Mouse (Mus musculus) A20 (cell line): ENCODE measurements around the gene Ctsd.
A peak's percentile ranks its signal among the peaks of the same experiment; 100 is the strongest.

Source experiments
- DNase-seq: peaks from one replicate; pipeline ENCODE4 v3.0.0-alpha.2; 2011; ENCODE audit warnings: low read depth, low spot score

Gene Ctsd

GRCm38 (mm10) chr7:142374413-142375015 lies 13.3 kb downstream of the Ctsd start:
- no peak for DNase-seq

GRCm38 (mm10) chr7:142373641-142374412 lies 14.0 kb downstream of the Ctsd start, which contains the start of gene Ifitm10:
Ifitm10 (minus strand) TSS chr7:142373753.
- DNase-seq = no peak

GRCm38 (mm10) chr7:142373039-142373438 lies 14.8 kb downstream of the Ctsd start:
- no peak for DNase-seq

DNA sequence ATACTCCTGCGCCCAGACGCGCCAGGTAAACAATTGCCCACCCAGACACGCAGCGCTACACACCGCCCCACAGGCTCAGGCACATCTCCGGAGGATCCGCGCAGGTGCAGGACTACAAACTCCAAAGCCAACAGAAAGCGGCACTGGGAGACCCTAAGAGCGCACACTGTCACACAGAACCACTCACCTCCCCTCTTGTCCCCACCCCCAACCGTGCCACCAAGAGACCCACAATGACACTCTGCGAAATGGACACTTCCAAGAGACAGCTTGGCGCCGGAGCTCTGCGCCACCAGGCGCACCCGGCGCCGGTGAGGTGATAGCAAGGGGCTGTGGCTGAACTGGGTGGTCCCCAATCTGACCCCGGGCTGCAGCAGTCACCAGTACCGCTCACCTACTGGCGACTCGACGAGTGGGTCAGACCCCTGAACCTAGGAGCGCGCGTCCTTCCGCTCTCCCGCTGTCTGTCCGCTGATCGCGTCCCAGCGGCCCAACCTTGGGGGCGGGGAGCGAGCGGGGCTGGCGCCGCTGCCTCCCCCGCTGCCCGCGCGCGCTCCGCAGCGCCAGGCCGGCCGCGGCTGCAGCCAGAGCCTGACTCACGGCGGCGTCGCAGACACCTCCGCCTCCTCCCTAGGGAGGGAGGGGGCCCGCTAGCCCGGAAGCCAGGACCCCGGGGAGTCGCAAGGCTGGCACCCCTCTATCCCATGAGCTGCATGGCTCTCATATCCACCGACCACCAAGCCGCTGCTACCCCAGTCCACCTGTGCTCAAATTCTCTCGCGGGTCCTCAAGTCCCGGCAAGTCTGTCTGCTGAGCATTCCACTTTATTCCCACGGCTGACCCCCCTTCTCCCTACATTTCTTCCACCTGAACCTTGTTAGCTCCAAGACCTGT lies 15.8 kb downstream of the Ctsd start:
- DNase-seq = no peak

DNA sequence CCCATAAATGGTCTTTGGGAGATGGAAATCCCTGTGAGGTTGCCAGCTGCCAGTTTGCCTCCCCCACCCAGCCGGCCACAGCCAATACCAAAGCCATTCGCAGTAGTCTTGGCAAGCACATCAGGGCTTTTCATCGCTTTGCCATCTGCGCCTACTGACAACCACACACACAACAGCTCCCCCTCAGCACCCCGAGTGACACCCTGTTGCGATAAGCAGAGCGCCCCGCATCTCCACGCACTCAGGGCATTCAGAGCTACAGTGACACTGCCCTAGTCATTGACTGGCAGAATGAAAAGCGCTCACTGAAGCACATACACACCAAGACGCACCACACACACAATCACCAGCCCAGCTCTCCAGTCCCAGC lies 16.5 kb downstream of the Ctsd start:
- DNase-seq = no peak

DNA sequence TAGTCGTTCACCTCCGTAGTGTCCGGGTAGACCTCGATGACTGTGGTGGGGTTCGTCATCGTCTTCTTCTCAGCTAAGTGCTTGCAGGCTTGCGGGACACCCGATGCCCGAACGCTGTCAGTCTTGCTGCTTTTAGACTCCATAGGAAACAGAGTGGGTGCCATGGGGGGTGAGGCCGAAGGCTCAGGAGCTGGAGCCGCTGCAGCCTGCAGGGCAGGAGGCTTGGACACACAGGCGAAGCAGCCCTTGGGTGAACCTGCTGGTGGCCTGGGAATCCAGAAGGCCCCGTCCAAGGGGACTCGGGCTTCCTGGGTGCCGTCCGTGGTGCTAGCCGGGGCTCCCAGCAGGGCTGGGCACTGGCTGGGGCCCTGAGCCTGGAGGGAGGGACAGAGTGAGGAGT lies 16.9 kb downstream of the Ctsd start:
- no peak for DNase-seq

GRCm38 (mm10) chr7:142369820-142370219 lies 18.0 kb downstream of the Ctsd start:
- DNase-seq = no peak

- DNase-seq = no peak
Measured at GRCm38 (mm10) chr7:142368856-142369255, 19.0 kb downstream of the Ctsd start.

- no peak for DNase-seq
Measured at GRCm38 (mm10) chr7:142363107-142363506, 24.7 kb downstream of the Ctsd start.

GRCm38 (mm10) chr7:142360743-142361142 lies 27.1 kb downstream of the Ctsd start:
- no peak for DNase-seq

GRCm38 (mm10) chr7:142359129-142359528 lies 28.7 kb downstream of the Ctsd start:
- DNase-seq = no peak

GRCm38 (mm10) chr7:142357566-142357965 lies 30.3 kb downstream of the Ctsd start:
- peak; percentile 77 for DNase-seq

GRCm38 (mm10) chr7:142354661-142355233 lies 33.1 kb downstream of the Ctsd start:
- no peak for DNase-seq

- DNase-seq = no peak
Measured at GRCm38 (mm10) chr7:142353854-142354253, 34.0 kb downstream of the Ctsd start.

DNA sequence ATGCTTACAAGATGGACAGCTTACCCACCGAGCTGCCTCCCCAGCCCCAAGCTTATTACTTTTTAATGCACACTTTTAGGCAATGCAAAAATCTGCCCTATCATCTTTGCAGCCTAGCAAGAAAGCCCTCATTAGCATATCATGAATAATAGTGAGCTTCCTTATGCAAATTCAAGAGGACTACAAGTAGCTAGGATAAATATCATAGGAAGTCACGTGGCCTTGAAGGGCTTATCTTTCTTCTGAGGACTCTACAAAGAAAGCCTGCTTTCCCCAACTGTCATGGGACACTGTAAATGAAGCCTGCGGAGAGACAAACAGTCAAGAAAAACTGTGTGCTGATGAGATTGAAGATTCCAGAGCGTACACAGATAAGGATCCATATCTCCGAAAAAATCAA lies 36.3 kb downstream of the Ctsd start:
- peak; percentile 7 for DNase-seq

DNA sequence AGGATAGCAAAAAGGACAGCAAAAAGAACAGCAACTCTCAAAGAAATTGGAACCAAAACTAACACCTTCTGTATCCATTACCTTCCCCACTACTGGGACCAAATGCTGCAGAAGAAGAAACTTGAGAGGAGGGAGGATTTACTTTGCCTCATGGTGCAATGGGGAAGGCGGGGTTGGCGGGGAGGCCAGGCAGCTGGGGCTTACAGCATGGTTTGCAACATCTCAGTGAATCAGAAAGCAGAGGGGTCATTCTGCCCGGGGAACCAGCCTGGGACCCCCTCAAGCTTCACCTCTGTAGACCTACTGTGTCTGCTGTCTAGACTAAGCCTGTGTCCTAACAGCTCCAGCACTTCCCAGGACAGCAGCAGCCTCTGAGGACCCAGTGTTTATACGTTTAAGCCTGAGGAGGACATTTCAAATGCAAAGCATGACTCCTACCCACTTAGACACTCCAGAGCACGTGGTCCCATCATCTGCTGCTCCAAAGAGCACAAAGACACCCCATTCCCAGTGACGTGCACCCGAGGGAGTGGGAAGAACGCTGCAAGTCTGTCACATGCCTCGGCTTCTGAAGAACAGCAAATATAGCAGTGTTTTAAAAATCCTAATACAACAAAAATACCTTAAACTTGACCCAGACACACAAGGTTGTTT lies 38.4 kb downstream of the Ctsd start:
- DNase-seq = no peak

DNA sequence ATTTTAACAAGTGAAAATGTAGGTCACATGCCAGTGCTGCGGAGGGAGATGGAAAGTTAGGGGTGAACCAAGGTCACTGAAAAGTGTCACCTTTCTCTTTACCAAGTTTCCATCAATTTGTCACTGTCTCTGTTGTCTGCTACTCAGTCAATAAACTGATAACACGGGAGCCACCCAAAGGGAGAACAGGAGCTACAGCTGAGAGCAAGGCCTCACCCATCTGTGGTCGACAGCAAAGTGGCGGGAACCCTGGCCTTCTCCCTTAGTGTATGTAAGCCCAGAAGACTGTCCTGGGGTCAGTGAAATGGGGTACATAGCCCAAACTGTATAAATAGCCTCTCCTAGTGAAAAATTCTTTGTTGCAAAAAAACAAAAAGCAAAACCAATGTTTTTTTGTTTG lies 40.3 kb downstream of the Ctsd start:
- DNase-seq = no peak

- DNase-seq = peak; percentile 33
Measured at GRCm38 (mm10) chr7:142342247-142342640, 45.6 kb downstream of the Ctsd start.

DNA sequence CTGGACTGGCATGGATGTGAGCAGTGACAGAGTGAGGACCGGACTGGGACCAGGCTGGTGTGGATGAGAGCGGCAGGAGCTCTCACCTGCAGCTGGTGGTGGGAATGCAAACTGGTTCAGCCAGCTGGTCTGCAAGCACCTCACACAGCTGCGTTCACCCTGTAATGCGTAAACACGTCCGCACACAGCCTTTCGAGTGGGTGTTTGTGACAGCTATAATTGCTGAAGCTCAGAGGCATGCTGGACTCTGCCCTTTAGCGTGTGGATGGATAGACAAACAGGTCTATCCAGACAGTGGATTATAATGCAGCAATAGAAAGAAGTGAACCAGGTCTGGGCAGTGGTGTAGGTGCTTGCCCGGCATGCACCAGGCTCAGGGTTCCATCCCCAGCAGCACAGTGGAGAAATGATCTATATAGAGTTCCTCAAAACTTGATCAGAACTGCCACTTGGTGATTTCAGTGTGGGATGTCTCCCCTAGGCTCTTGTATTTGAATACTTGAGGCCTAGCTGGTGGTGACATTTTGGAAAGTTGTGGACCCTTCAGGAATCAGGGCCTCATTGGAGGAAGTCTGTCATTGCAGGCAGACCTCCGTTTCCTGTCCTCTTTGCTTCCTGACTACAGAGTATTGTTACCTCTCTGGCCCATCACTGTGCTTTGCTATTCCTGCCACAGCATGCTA lies 46.1 kb downstream of the Ctsd start:
- DNase-seq = peak; percentile 44

GRCm38 (mm10) chr7:142340269-142340970 lies 47.4 kb downstream of the Ctsd start:
- DNase-seq = peak; percentile 88
